Mouse (Mus musculus) kidney, adult 2 months (tissue): ENCODE results near the gene G6pc.

ENCODE experiments used
- CTCF ChIP-seq: fragments of 200-500 bp; conservative IDR thresholded peaks from 2 replicates; pipeline ENCODE4 v1.5.1; 2011; ENCODE audit warnings: low read depth, mild to moderate bottlenecking, control low read depth, low read length, moderate library complexity, mixed read lengths; ENCODE audit not compliant: insufficient read depth, insufficient read length
- POLR2A ChIP-seq: fragments of 200-500 bp; IDR thresholded peaks from one replicate; pipeline ENCODE4 v1.6.1; 2011; ENCODE audit warnings: low read depth, low read length, control low read depth

GRCm38 (mm10) chr11:101420148-101420547 lies 52.8 kb downstream of the G6pc start:
- TF ChIP-seq CTCF (no peak), POLR2A (no peak)
